Mouse (Mus musculus) stomach, postnatal 0 days (tissue): Measurements from ENCODE around the gene Siah2. TPM values are rescaled to one million over a fixed set of nuclear protein-coding genes. Genes with fewer than 3 reads are reported as not detected.
A peak's percentile ranks its signal among the peaks of the same experiment; 100 is the strongest.

Experiments
- ATAC-seq: fragments of 200-750 bp; cut with Nextera tagmentation; 2 replicates; pipeline ENCODE4 v1.8.0; 2017; ENCODE audit not compliant: low FRiP score, low TSS enrichment
- DNase-seq: peaks from one replicate; pipeline ENCODE4 v3.0.0-alpha.2; 2016; ENCODE audit warnings: low spot score
- H3K27ac ChIP-seq: fragments of 300-500 bp; sonication (generic); replicated peaks from 2 replicates; pipeline ENCODE4 v1.5.1; 2014; ENCODE audit warnings: mild to moderate bottlenecking, control low read depth
- H3K27me3 ChIP-seq: fragments of 300-500 bp; sonication (generic); 2 replicates; pipeline ENCODE4 v1.6.1; 2014; ENCODE audit warnings: low read length; ENCODE audit not compliant: control insufficient read depth, insufficient read depth
- H3K36me3 ChIP-seq: fragments of 300-500 bp; sonication (generic); 2 replicates; pipeline ENCODE4 v1.6.1; 2014; ENCODE audit warnings: low read length, mixed read lengths; ENCODE audit not compliant: control insufficient read depth, insufficient read depth
- H3K4me1 ChIP-seq: fragments of 300-500 bp; sonication (generic); replicated peaks from 2 replicates; pipeline ENCODE4 v1.6.1; 2014; ENCODE audit warnings: antibody characterized with exemption; ENCODE audit not compliant: control insufficient read depth, insufficient read depth
- H3K4me2 ChIP-seq: fragments of 300-500 bp; sonication (generic); replicated peaks from 2 replicates; pipeline ENCODE4 v1.6.1; 2014; ENCODE audit warnings: low read depth, mild to moderate bottlenecking, control low read depth, moderate library complexity
- H3K4me3 ChIP-seq: fragments of 300-500 bp; sonication (generic); 2 replicates; pipeline ENCODE4 v1.5.1; 2014; ENCODE audit warnings: low read depth, low read length, control low read depth
- H3K9ac ChIP-seq: fragments of 300-500 bp; sonication (generic); 2 replicates; pipeline ENCODE4 v1.6.1; 2014; ENCODE audit warnings: mild to moderate bottlenecking, low read length, control low read depth, mixed read lengths
- H3K9me3 ChIP-seq: fragments of 300-500 bp; sonication (generic); 2 replicates; pipeline ENCODE4 v1.6.1; 2016; ENCODE audit warnings: low read length; ENCODE audit not compliant: control insufficient read depth
- CTCF ChIP-seq: IDR thresholded peaks from 2 replicates; pipeline ENCODE4 v1.5.1; 2016; ENCODE audit warnings: antibody characterized with exemption, low read depth, mild to moderate bottlenecking, moderate library complexity
- EP300 ChIP-seq: optimal IDR thresholded peaks from 2 replicates; pipeline ENCODE3; 2016; ENCODE audit warnings: antibody characterized with exemption
- WGBS: fragments of 180-500 bp; shearing (Covaris S2); extraction: QIAGEN DNeasy Blood & Tissue Kit; methylation state at CpG from one replicate; pipeline ENCODE4 v1.1.7; 2014; 5-methylcytosine and 5-hydroxymethylcytosine counted together
- polyA plus RNA-seq: library from polyadenylated mRNA; unstranded; fragments of >200 nt; fragmentation: Nextera tagmentation; extraction: Ambion mirVana; gene quantifications from 2 replicates; pipeline ENCODE4 v1.2.1, GENCODE M21; 2015

Gene Siah2
- polyA plus RNA-seq, 1 experiment from 2014 or later: 4.4 TPM

- H3K9me3 ChIP-seq: no peaks in the 10 kb centered on the region
- no peak overlapping the region for H3K9ac ChIP-seq
- H3K4me3 ChIP-seq: no peak overlapping the region
- 66% methylated on average over 7 of the region's 7 CpGs for WGBS
- ATAC-seq (peak; percentile 51; the same call in 1 of the 2 replicates), DNase-seq (no peak)
- TF ChIP-seq EP300: no peak
- no peak for TF ChIP-seq CTCF
- no peaks in the 10 kb centered on the region for H3K36me3 ChIP-seq
- H3K4me1 ChIP-seq: peaks cover 6% of the 10 kb centered on the region; the same call in 1 of the 2 replicates
- H3K27me3 ChIP-seq: no peaks in the 10 kb centered on the region
- no peak overlapping the region for H3K27ac ChIP-seq
- no peak overlapping the region for H3K4me2 ChIP-seq
Observed at GRCm38 (mm10) chr3:58680943-58681637, 11.1 kb downstream of the Siah2 start.

- 33% methylated on average over 4 of the region's 4 CpGs for WGBS
Observed at GRCm38 (mm10) chr3:58679996-58680395, 12.2 kb downstream of the Siah2 start.

GRCm38 (mm10) chr3:58678905-58679304 is 13.3 kb downstream of the Siah2 start:
- Histone ChIP-seq H3K4me2 (no peak overlapping the region), H3K4me3 (no peak overlapping the region), H3K9me3 (no peaks in the 10 kb centered on the region), H3K27me3 (no peaks in the 10 kb centered on the region), H3K27ac (no peak overlapping the region), H3K4me1 (peaks cover 6% of the 10 kb centered on the region; the same call in 1 of the 2 replicates), H3K9ac (no peak overlapping the region), H3K36me3 (0 out of 2 replicates have a peak, but pooled peaks cover 10% of the 10 kb centered on the region)
- ATAC-seq: no peak
- no peak for DNase-seq
- WGBS: 55% methylated on average over 2 of the region's 2 CpGs
- no peak for TF ChIP-seq EP300
- TF ChIP-seq CTCF: no peak

More at GRCm38 (mm10) chr3:58679996-58680395, 12.2 kb downstream of the Siah2 start:
- H3K36me3 ChIP-seq: 0 out of 2 replicates have a peak, but pooled peaks cover 7% of the 10 kb centered on the region
- H3K9ac ChIP-seq: no peak overlapping the region
- peaks cover 6% of the 10 kb centered on the region; the same call in 1 of the 2 replicates for H3K4me1 ChIP-seq
- no peak overlapping the region for H3K27ac ChIP-seq
- no peak for ATAC-seq
- no peak overlapping the region for H3K4me2 ChIP-seq
- H3K9me3 ChIP-seq: no peaks in the 10 kb centered on the region
- TF ChIP-seq CTCF (no peak), EP300 (no peak)
- no peak for DNase-seq
- no peak overlapping the region for H3K4me3 ChIP-seq
- no peaks in the 10 kb centered on the region for H3K27me3 ChIP-seq

- Histone ChIP-seq H3K4me2 (no peak overlapping the region), H3K9ac (no peak overlapping the region), H3K36me3 (0 out of 2 replicates have a peak, but pooled peaks cover 10% of the 10 kb centered on the region), H3K27ac (no peak overlapping the region), H3K4me3 (no peak overlapping the region), H3K27me3 (no peaks in the 10 kb centered on the region), H3K9me3 (no peaks in the 10 kb centered on the region), H3K4me1 (peaks cover 6% of the 10 kb centered on the region; the same call in 1 of the 2 replicates)
- DNase-seq (no peak), ATAC-seq (no peak)
- WGBS: 52% methylated on average over 8 of the region's 8 CpGs
- no peak for TF ChIP-seq CTCF
- TF ChIP-seq EP300: no peak
Observed at GRCm38 (mm10) chr3:58678384-58678783, 13.8 kb downstream of the Siah2 start.

- no peak for ATAC-seq
- 77% methylated on average over 3 of the region's 3 CpGs for WGBS
- no peak for DNase-seq
Observed at GRCm38 (mm10) chr3:58677615-58678014, 14.6 kb downstream of the Siah2 start.

GRCm38 (mm10) chr3:58673295-58673694 is 18.9 kb downstream of the Siah2 start:
- H3K27ac ChIP-seq: no peak overlapping the region
- ATAC-seq (no peak), DNase-seq (no peak)
- no peak overlapping the region for H3K4me3 ChIP-seq
- H3K9ac ChIP-seq: no peak overlapping the region
- 0 out of 2 replicates have a peak, but pooled peaks cover 10% of the 10 kb centered on the region for H3K36me3 ChIP-seq
- H3K4me1 ChIP-seq: no peaks in the 10 kb centered on the region
- 95% methylated on average over 5 of the region's 5 CpGs for WGBS
- no peaks in the 10 kb centered on the region for H3K9me3 ChIP-seq
- TF ChIP-seq EP300: no peak
- TF ChIP-seq CTCF: no peak
- H3K27me3 ChIP-seq: no peaks in the 10 kb centered on the region
- no peak overlapping the region for H3K4me2 ChIP-seq

More at GRCm38 (mm10) chr3:58677615-58678014, 14.6 kb downstream of the Siah2 start:
- H3K4me3 ChIP-seq: no peak overlapping the region
- H3K4me2 ChIP-seq: no peak overlapping the region
- H3K27me3 ChIP-seq: no peaks in the 10 kb centered on the region
- no peak overlapping the region for H3K9ac ChIP-seq
- 0 out of 2 replicates have a peak, but pooled peaks cover 10% of the 10 kb centered on the region for H3K36me3 ChIP-seq
- no peaks in the 10 kb centered on the region for H3K9me3 ChIP-seq
- peaks cover 6% of the 10 kb centered on the region; the same call in 1 of the 2 replicates for H3K4me1 ChIP-seq
- H3K27ac ChIP-seq: no peak overlapping the region
- TF ChIP-seq EP300 (no peak), CTCF (no peak)
